Mouse (Mus musculus) fibroblast of lung, adult 2 months (primary cell): ENCODE measurements around the gene Pnmt.

Source experiments
- DNase-seq: peaks from one replicate; pipeline ENCODE4 v3.0.0-alpha.2; 2011; ENCODE audit warnings: low read depth

The Pnmt gene

GRCm38 (mm10) chr11:98384216-98384615 lies 2.0 kb upstream of the Pnmt start:
- no peak for DNase-seq

GRCm38 (mm10) chr11:98384721-98385637 lies 1.3 kb upstream of the Pnmt start:
- no peak for DNase-seq

DNA sequence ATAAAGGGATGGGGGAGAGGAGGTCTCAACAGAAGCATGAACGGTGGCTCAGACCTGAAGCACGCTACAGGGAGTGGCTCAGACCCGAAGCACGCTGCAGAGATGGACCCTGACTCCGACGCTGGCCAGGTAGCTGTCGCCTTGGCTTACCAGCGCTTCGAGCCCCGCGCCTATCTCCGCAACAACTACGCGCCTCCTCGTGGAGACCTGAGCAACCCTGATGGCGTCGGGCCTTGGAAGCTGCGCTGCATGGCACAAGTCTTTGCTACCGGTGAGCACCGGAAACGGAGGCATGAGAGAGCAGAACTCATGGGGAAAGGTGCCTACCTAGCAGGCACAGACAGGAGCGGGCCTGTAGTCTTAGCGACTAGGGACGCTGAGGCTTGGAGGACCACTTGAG lies 346 bp downstream of the Pnmt start:
- no peak for DNase-seq

GRCm38 (mm10) chr11:98387056-98387577 lies 867 bp downstream of the Pnmt start:
- DNase-seq: no peak

DNA sequence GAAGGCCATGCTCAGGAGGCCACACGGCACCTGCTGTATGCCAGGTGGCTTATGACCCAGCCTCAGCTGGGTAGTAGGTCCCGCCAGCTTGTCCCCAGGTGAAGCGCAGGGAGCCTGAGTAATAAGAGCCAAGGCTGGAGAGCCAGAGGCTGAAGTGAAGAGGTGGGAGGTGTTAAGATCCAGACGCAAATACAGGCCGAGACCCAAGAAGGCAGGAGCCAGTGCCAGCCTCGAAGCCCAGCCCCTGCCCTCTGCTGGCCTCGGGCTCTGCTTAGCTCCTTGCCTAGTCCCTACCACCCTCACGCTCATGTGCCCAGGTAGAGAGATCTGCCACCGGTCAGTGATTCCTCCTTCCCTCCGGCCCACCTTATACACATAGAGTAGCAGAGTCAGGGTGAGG lies 2.0 kb downstream of the Pnmt start:
- DNase-seq: no peak

DNA sequence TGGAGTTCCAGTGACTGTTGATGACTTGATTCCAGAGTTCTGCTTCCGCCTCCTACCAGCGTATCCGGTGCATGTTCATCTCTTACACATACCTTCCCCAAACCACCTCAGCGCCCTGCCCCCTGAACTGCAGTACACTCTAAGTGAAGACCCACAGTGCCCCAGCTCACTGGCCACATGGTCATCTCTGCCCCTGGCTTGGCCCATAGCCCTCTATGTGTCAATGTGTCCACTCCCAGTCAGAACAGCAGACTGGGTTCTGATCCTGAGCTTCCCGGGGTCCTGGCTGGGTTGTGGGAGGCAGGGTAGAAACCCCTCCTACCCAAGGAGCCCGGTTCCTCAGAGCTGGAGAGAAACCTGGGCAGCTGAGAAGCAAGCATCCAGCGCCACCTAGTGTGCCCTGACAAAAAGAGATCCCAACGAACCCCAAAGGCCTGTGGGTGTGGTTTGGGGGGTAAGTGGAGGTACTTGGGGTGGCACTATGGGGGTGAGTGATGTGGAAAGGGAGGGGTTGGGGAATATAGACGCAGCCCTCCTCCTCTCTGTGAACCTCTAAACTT lies 3.1 kb downstream of the Pnmt start:
- no peak for DNase-seq

DNA sequence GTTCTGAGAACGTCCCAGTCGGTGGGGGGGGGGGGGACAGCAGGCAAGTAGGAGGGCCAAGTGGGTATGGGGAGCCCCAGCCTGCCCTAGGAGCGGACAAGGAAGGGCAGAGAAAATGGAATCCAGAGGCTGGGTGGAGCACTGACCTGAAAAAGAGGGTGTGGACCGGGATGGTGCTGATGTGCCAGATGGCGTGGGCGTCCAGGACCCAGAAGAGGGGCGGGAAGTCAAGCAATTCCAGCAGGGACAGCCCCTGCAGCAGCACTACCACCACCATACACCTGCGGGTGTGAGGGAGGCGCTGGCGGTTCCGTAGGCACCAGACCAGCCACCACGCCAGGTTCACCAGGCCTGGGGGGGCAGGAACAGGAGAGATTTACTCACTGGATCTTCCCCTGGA lies 3.9 kb downstream of the Pnmt start:
- no peak for DNase-seq

DNA sequence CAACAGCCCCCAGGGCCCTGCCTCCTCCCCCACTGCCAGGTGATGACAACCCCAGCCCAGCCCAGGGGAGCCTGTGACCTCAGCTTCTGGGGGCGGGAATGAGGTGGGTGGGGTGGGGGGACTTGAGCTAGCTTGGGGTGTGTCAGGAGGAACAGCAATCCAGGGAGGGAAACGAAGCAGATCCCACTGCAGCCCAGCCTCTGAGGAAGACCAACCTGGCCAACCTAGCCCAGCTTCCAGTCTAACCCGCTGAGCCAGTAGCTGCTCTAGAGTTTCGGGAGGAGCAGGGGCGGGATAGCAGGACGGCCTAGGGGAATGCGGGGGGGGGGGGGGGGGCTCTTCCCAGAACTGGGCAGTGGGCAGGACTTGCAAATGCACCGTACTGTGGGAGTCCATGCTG lies 5.8 kb downstream of the Pnmt start:
- no peak for DNase-seq

- DNase-seq: no peak
Observed at GRCm38 (mm10) chr11:98392645-98393044, 6.4 kb downstream of the Pnmt start.

GRCm38 (mm10) chr11:98393317-98393716 lies 7.1 kb downstream of the Pnmt start:
- no peak for DNase-seq

- no peak for DNase-seq
Observed at GRCm38 (mm10) chr11:98394301-98394700, 8.1 kb downstream of the Pnmt start.

DNA sequence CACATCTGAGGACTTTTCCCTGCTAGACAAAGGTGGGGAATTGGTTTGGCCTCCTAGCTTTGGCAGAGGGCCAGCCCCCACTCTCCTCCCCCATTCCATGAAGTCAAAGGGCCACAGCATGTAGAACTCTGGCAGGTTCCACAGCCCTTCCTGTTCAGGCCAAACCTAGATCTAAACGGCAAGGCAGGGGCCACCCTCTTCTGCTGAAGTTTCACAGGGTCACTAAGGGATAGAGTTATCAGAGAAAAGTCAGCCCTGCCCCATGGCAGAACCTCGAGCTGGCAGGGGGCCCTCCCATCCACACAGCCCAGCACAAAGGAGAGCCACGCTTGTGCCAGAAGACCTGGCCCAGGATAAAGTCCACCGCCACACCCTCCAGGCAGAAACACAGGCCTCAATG lies 8.8 kb downstream of the Pnmt start:
- no peak for DNase-seq

- no peak for DNase-seq
Observed at GRCm38 (mm10) chr11:98397946-98398345, 11.7 kb downstream of the Pnmt start.

DNA sequence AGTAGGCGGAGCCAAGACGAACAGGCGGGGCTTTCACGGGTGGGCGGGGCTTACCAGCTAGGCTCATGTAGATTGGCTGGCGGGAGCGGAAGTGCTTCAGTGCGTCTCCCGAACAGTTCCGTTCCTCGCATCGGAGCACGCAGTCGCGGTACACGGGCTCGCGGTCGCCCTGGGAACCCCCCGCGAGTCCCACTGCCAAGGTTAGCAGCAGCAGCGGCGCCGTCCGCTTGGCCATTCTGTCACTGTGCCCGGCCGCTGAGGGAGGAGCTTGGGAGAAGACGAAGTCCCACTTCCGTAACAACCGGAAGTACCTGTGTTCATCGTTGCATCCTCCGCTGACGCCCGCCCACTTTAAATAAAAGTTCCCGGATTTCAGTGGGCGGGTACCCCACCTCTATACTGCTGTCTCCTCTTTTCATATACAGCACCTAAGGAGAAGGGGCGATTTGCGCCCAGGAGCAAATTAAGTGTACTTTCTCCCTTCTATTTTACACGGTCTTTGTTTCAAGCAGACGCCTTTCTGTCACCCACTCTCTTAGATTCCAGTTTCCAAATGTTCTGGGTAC lies 14.0 kb downstream of the Pnmt start, which contains the start of gene Pgap3:
TSS of gene Pgap3 (minus strand) at position 330 of the 566 bp plus-strand sequence.
- DNase-seq: peak; percentile 83

- no peak for DNase-seq
Observed at GRCm38 (mm10) chr11:98400816-98401215, 14.6 kb downstream of the Pnmt start.

DNA sequence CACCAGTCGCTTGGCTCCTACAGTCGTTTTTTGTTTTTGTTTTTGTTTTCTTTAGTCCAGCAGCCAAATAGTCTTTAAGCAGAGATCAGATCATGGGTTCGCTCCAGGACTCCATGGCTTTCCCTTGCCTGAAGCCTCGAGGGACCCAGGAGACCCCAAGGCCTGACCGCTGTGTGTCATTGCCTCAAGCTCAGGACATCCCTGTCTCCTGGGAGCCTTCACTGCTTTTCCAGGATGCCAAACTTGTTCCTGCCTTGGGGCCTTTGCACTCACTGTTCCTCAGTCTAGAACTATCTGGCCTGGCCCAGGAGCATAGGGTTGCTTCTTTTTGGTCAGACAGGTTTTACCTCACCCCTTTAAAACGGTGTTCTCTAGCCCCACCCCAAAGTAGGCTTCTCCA lies 20.4 kb downstream of the Pnmt start:
- DNase-seq: no peak

DNA sequence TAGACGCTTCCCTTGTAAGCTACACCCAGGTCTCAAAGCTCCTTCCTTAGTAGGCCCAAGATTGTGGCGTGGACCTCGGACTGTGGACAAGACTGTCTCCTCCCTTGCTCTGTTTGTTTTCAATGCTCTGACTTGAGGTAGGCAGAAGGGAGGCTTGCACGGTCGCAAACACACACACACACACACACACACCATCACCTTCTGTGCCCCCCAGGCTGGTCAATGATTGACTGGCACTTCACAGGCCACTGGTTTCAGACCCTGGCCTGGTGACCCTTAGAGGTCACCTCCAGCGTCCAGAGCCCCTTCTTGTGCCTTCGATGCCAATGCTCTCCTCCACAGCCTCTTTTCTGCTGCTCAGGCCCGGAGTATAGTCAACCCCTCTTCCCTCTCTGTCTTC lies 22.6 kb downstream of the Pnmt start:
- no peak for DNase-seq

DNA sequence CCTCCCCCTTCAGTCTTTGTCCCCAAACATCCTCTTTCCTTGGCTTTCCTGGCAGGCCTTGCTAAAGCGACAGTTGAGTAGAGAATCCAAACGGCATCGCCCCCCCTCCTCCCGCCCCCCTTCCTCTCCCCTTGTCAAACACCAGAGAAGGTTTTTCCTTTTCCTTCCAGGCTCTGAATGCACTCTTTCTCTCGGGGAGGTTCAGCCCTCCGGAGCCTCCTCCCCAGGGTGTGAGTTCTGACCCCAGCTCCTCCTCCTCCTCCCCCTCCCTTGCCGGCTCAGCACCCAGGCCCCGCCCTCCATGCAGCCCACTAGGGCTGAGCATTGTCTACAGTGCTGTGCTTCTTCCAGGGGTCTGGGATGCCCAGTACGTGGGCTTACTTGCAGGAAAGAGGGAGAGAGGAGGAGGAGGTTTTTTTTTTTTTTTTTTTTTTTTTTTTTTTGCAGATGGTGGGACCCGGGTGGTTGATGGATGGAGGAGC lies 23.1 kb downstream of the Pnmt start:
- no peak for DNase-seq

DNA sequence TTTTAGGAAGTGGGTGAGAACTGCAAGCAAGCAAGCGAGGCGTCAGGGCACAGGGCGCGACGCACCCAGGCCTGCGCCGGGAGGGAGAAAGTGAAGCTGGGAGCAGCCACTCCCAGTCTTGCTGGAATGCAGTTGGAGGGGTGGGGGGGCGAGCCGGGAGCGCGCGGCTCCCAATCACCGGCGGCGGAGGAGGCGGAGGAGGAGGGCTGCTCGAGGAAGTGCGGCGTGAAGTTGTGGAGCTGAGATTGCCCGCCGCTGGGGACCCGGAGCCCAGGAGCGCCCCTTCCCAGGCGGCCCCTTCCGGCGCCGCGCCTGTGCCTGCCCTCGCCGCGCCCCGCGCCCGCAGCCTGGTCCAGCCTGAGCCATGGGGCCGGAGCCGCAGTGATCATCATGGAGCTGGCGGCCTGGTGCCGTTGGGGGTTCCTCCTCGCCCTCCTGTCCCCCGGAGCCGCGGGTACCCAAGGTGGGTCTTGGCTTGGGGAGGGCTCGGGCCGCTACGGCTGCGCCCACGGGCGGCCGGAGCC lies 26.1 kb downstream of the Pnmt start, which contains the start of gene Erbb2:
TSS of gene Erbb2 (plus strand) at position 198 of the 524 bp plus-strand sequence.
- peak; percentile 39 for DNase-seq

DNA sequence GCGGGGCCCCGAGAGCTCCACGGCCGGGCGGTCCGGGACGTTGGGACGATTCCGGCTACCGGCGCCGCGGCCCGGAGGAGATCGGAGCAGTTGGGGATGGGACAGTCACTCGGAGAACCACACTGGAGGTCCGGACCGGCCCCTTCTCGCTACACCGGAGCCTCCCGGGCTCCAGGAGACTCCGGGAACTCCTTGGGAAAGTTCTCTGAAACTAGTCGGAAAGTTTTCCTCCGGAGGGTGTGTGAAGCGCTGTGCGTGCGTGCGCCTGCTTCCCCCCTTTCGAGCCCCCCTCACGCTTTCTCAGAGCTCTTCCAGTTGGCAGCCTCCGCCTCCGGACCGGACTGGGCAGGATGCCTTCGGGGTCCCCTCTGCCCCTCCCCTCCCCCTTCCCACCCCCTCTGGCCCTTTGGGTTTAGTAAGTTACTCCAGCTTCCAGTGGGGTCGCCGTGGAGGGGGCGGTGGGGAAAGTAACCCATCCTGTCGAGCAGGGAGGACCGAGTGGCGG lies 26.6 kb downstream of the Pnmt start:
- DNase-seq: no peak

DNA sequence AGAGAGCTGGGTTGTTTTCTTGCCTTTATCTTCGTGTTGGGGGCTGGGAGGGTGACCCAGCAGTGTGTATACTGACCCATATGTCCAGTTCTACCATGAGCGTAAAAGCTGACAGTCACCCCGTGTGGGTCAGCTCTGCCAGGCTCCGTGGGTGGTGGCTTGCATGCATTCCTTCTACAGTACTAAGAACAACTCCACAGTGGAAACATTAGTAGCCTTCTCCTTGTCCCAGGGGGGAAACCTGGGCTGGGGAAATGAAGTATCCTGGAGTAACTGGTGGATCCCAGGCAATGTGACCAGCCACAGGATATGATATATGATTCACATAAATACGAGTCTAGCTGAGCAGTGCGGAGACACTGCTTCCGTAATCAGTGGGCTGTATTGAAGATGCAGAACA lies 27.5 kb downstream of the Pnmt start:
- DNase-seq: no peak

GRCm38 (mm10) chr11:98414162-98414561 lies 27.9 kb downstream of the Pnmt start:
- DNase-seq: no peak
